In genomic region chr16:63016658-63017057, GRCm38 (mm10) we compare ENCODE assay signal across 12 mouse cellular contexts.
"Had no signal": no experiment of that assay in that cellular context is flagged by ENCODE, and none has a peak within 500 bp of the region (broad histone marks: within the 10 kb centered on the region; RNA-seq: fewer than 3 reads in every experiment).

No protein-coding gene starts in this region.

- H3K4me3 ChIP-seq: intestine, embryonic 15.5 days; layer of hippocampus, adult 2 months; limb, embryonic 12.5 days; liver, embryonic 13.5 days; megakaryocyte, embryonic 14.5 days; neural tube, embryonic 13.5 days had no signal

- H3K27ac ChIP-seq: intestine, embryonic 15.5 days; layer of hippocampus, adult 2 months; limb, embryonic 12.5 days; liver, embryonic 13.5 days; macrophage; neural tube, embryonic 13.5 days; stomach, postnatal 0 days had no signal

- H3K27me3 ChIP-seq: intestine, embryonic 15.5 days; limb, embryonic 12.5 days; liver, embryonic 13.5 days; megakaryocyte, embryonic 14.5 days; neural tube, embryonic 13.5 days had no signal

- H3K4me2 ChIP-seq: intestine, embryonic 15.5 days; limb, embryonic 12.5 days; liver, embryonic 13.5 days; neural tube, embryonic 13.5 days had no signal

- H3K4me1 ChIP-seq: intestine, embryonic 15.5 days; liver, embryonic 13.5 days; megakaryocyte, embryonic 14.5 days; neural tube, embryonic 13.5 days had no signal

- DNase-seq: kidney, adult 18-20 months; liver; liver, embryonic 13.5 days; liver, postnatal 0 days; thymus, postnatal 4 days had no signal

- H3K36me3 ChIP-seq: intestine, embryonic 15.5 days; limb, embryonic 12.5 days; liver, embryonic 13.5 days; neural tube, embryonic 13.5 days had no signal

- ATAC-seq: intestine, embryonic 15.5 days; liver, postnatal 0 days had no signal

- H3K9me3 ChIP-seq: intestine, embryonic 15.5 days; limb, embryonic 12.5 days; liver, embryonic 13.5 days; neural tube, embryonic 13.5 days had no signal

- H3K9ac ChIP-seq: intestine, embryonic 15.5 days; limb, embryonic 12.5 days; liver, embryonic 13.5 days; liver, postnatal 0 days; neural tube, embryonic 13.5 days had no signal
